Mouse (Mus musculus): ENCODE results near the gene Tusc1.
A peak's percentile ranks its signal among the peaks of the same experiment; 100 is the strongest.

Tusc1 gene

GRCm38 (mm10) chr4:93335118-93336003 is at the start of gene Tusc1:
Tusc1 (minus strand) TSS chr4:93335511.
- peak; percentile 83 for DNase-seq (ENCODE audit: low read depth, low spot score)

GRCm38 (mm10) chr4:93352930-93353329 is 17.6 kb upstream of the Tusc1 start:
- peak; percentile 56 for DNase-seq (ENCODE audit: low read depth, low spot score)

GRCm38 (mm10) chr4:93344357-93344756 is 9.0 kb upstream of the Tusc1 start:
- DNase-seq (ENCODE audit: low read depth, low spot score): no peak

GRCm38 (mm10) chr4:93341568-93341967 is 6.3 kb upstream of the Tusc1 start:
- DNase-seq (ENCODE audit: low read depth, low spot score): peak; percentile 3

- DNase-seq (ENCODE audit: low read depth, low spot score): peak; percentile 8
These were observed 2.7 kb upstream of the Tusc1 start for GRCm38 (mm10) chr4:93337977-93338376.

- DNase-seq (ENCODE audit: low read depth, low spot score): peak; percentile 80
These were observed 634 bp downstream of the Tusc1 start for GRCm38 (mm10) chr4:93334636-93335117.

- DNase-seq (ENCODE audit: low read depth, low spot score): peak; percentile 1
These were observed 27.8 kb downstream of the Tusc1 start for GRCm38 (mm10) chr4:93307486-93307885.

- peak; percentile 14 for DNase-seq (ENCODE audit: low read depth, low spot score)
These were observed 49.2 kb downstream of the Tusc1 start for GRCm38 (mm10) chr4:93286065-93286464.

Measured in brain, adult 2 months (tissue).